Mouse (Mus musculus): ENCODE data around the gene Hemk1. TPM values are rescaled to one million over a fixed set of nuclear protein-coding genes. Genes with fewer than 3 reads are reported as not detected.
"Not testable (repeated sequence)": the region's sequence is repeated elsewhere in the genome, so short reads cannot be mapped to it uniquely, and the experiment has no call there.

The Hemk1 gene
- polyA plus RNA-seq, 1 experiment from 2014 or later = 11.4 TPM

- Histone ChIP-seq H3K9me3 (no peaks in the 10 kb centered on the region), H3K27ac (replicated peaks) (peak overlapping the region; percentile 90), H3K4me3 (no peak overlapping the region), H3K4me2 (peak overlapping the region; percentile 40), H3K4me1 (peaks cover 51% of the 10 kb centered on the region), H3K36me3 (no peaks in the 10 kb centered on the region; the same call in 1 of the 2 replicates), H3K9ac (peak overlapping the region; percentile 72), H3K27me3 (replicated peaks) (no peaks in the 10 kb centered on the region)
- ATAC-seq (ENCODE audit: extremely low read depth, insufficient number of reproducible peaks, low FRiP score, low TSS enrichment) = peak; percentile 38; the same call in 1 of the 2 replicates
- 47% methylated on average over 11 of the region's 11 CpGs for WGBS
These were observed 30.9 kb downstream of the Hemk1 start for GRCm38 (mm10) chr9:107307099-107307872.

GRCm38 (mm10) chr9:107306673-107307072 is 31.5 kb downstream of the Hemk1 start:
- not testable (repeated sequence) for H3K9me3 ChIP-seq; ATAC-seq (ENCODE audit: extremely low read depth, insufficient number of reproducible peaks, low FRiP score, low TSS enrichment); H3K27me3 ChIP-seq (replicated peaks); H3K36me3 ChIP-seq; H3K9ac ChIP-seq; H3K4me3 ChIP-seq; H3K4me2 ChIP-seq
- H3K27ac ChIP-seq (replicated peaks) = 0 out of 2 replicates have a peak overlapping the region, but pooled peaks have one; percentile 90
- WGBS = 87% methylated on average over 1 of the region's 1 CpGs
- peaks cover 58% of the 10 kb centered on the region for H3K4me1 ChIP-seq

- 0 out of 2 replicates have a peak overlapping the region, but pooled peaks have one; percentile 37 for H3K9ac ChIP-seq
- H3K27ac ChIP-seq (replicated peaks) = no peak overlapping the region
These were observed 32.3 kb downstream of the Hemk1 start for GRCm38 (mm10) chr9:107305601-107306542.

DNA sequence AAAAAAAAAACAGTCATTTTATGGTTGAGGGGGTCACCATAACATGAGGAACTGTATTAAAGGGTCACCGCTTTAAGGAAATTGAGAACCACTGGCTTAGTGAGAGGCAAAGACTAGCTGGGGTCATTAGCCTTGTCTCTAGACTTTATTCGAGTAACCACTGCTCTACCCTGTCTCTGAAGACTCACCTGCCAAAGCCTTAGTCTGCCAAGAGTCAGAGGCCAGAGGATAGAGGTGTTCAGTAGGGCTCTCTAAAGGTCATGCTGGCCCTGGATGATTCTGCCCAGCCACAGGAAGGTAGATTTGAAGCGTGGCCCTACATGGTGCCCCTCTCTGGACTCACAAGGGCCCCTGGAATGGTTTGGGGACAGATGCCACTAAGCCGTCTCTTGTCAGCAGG is 33.1 kb downstream of the Hemk1 start:
- Histone ChIP-seq H3K36me3 (peaks cover 23% of the 10 kb centered on the region), H3K9ac (no peak overlapping the region), H3K4me2 (no peak overlapping the region), H3K27ac (replicated peaks) (no peak overlapping the region), H3K4me3 (no peak overlapping the region), H3K9me3 (no peaks in the 10 kb centered on the region), H3K4me1 (peaks cover 64% of the 10 kb centered on the region), H3K27me3 (replicated peaks) (no peaks in the 10 kb centered on the region)
- 79% methylated on average over 4 of the region's 4 CpGs for WGBS
- no peak for ATAC-seq (ENCODE audit: extremely low read depth, insufficient number of reproducible peaks, low FRiP score, low TSS enrichment)

More at GRCm38 (mm10) chr9:107305601-107306542, 32.3 kb downstream of the Hemk1 start:
- Histone ChIP-seq H3K9me3 (no peaks in the 10 kb centered on the region), H3K4me2 (no peak overlapping the region), H3K4me3 (no peak overlapping the region), H3K27me3 (replicated peaks) (no peaks in the 10 kb centered on the region), H3K4me1 (peaks cover 64% of the 10 kb centered on the region), H3K36me3 (peaks cover 14% of the 10 kb centered on the region)
- no peak for ATAC-seq (ENCODE audit: extremely low read depth, insufficient number of reproducible peaks, low FRiP score, low TSS enrichment)
- 44% methylated on average over 13 of the region's 13 CpGs for WGBS

DNA sequence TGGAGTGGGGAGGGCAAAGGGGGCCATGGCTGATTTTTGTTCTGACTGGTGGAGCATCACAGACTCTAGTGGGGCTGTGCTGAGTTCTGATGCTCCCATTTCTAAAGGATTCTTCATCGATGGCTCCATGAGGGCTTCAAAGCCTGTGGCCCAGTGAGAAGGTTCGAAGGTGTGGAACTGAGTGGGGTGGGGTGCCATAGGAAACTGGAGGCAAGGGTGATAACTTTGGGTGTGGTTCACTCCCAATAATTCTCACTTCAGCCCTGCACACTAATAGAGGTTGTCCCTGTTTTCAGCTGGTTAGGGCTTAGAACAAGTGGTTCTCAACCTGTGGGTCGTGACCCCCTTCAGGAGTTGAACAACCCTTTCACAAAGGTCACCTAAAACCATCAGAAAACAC is 33.8 kb downstream of the Hemk1 start:
- Histone ChIP-seq H3K27ac (replicated peaks) (no peak overlapping the region), H3K27me3 (replicated peaks) (no peaks in the 10 kb centered on the region), H3K9me3 (no peaks in the 10 kb centered on the region), H3K4me1 (peaks cover 70% of the 10 kb centered on the region), H3K9ac (no peak overlapping the region), H3K4me2 (no peak overlapping the region), H3K4me3 (no peak overlapping the region), H3K36me3 (peaks cover 26% of the 10 kb centered on the region)
- ATAC-seq (ENCODE audit: extremely low read depth, insufficient number of reproducible peaks, low FRiP score, low TSS enrichment) = no peak
- WGBS = 85% methylated on average over 3 of the region's 3 CpGs

GRCm38 (mm10) chr9:107303900-107304299 is 34.2 kb downstream of the Hemk1 start:
- H3K27ac ChIP-seq (replicated peaks) = no peak overlapping the region
- ATAC-seq (ENCODE audit: extremely low read depth, insufficient number of reproducible peaks, low FRiP score, low TSS enrichment) = no peak
- WGBS = 77% methylated on average over 5 of the region's 5 CpGs
- no peak overlapping the region for H3K4me3 ChIP-seq
- no peak overlapping the region for H3K4me2 ChIP-seq
- H3K9me3 ChIP-seq = no peaks in the 10 kb centered on the region
- no peak overlapping the region for H3K9ac ChIP-seq
- H3K4me1 ChIP-seq = peaks cover 72% of the 10 kb centered on the region
- H3K36me3 ChIP-seq = peaks cover 26% of the 10 kb centered on the region
- H3K27me3 ChIP-seq (replicated peaks) = no peaks in the 10 kb centered on the region

GRCm38 (mm10) chr9:107303121-107303820 is 34.9 kb downstream of the Hemk1 start:
- H3K4me2 ChIP-seq = no peak overlapping the region
- 62% methylated on average over 9 of the region's 9 CpGs for WGBS

GRCm38 (mm10) chr9:107302592-107302991 is 35.6 kb downstream of the Hemk1 start:
- ATAC-seq (ENCODE audit: extremely low read depth, insufficient number of reproducible peaks, low FRiP score, low TSS enrichment) = no peak
- H3K4me1 ChIP-seq = peaks cover 72% of the 10 kb centered on the region
- H3K9ac ChIP-seq = no peak overlapping the region
- H3K27me3 ChIP-seq (replicated peaks) = no peaks in the 10 kb centered on the region
- peaks cover 26% of the 10 kb centered on the region for H3K36me3 ChIP-seq
- no peak overlapping the region for H3K4me3 ChIP-seq
- H3K9me3 ChIP-seq = no peaks in the 10 kb centered on the region
- H3K4me2 ChIP-seq = no peak overlapping the region
- 0 out of 2 replicates have a peak overlapping the region, but pooled peaks have one; percentile 46 for H3K27ac ChIP-seq (replicated peaks)
- 47% methylated on average over 7 of the region's 7 CpGs for WGBS

More at GRCm38 (mm10) chr9:107303121-107303820, 34.9 kb downstream of the Hemk1 start:
- H3K4me3 ChIP-seq = no peak overlapping the region
- peak overlapping the region; percentile 46; the same call in 1 of the 2 replicates for H3K27ac ChIP-seq (replicated peaks)
- H3K36me3 ChIP-seq = peaks cover 26% of the 10 kb centered on the region
- 0 out of 2 replicates have a peak overlapping the region, but pooled peaks have one; percentile 25 for H3K9ac ChIP-seq
- ATAC-seq (ENCODE audit: extremely low read depth, insufficient number of reproducible peaks, low FRiP score, low TSS enrichment) = no peak
- H3K27me3 ChIP-seq (replicated peaks) = no peaks in the 10 kb centered on the region
- H3K9me3 ChIP-seq = no peaks in the 10 kb centered on the region
- peaks cover 72% of the 10 kb centered on the region for H3K4me1 ChIP-seq

DNA sequence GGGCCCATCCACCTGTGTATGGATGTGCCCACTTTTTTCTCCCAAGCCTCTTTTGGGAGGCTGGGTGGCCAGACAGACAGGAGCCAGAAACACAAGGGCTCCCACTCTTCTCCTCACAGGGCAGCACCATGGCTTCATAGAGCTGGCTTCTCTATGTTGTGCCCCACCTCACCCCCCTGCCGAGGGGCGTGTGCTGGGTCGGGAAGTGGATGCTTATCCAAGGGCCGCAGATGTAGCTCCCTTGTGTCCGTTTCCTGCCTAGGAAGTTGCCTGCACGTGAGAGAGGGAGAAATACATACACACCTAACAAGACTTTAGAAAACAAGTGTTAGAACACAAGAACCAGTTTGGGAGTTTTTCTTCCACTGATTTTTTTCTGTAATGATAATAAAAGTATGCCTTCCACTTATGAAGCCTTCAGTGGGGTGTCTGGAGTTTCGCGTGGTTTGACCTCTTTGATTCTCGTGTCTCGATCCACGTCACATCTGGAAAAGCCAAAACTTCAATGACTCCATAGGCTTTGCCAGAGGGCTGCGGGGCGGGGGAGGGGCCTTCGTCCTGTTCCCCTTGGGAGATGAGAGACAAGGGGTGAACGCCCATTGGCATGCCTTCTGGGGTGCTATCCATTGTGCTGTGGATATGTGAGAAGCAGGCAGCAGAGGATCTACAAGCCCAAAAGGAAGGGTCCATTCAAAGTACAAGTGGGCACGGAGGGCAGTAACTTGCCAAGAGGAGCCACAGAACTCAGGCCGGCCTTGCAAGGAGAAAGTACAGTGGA is 36.4 kb downstream of the Hemk1 start:
- H3K9me3 ChIP-seq = no peaks in the 10 kb centered on the region
- H3K4me2 ChIP-seq = peak overlapping the region; percentile 10; the same call in 1 of the 2 replicates
- peaks cover 26% of the 10 kb centered on the region for H3K36me3 ChIP-seq
- H3K9ac ChIP-seq = no peak overlapping the region
- peaks cover 69% of the 10 kb centered on the region for H3K4me1 ChIP-seq
- H3K27ac ChIP-seq (replicated peaks) = peak overlapping the region; percentile 39; the same call in 1 of the 2 replicates
- no peak for ATAC-seq (ENCODE audit: extremely low read depth, insufficient number of reproducible peaks, low FRiP score, low TSS enrichment)
- no peak overlapping the region for H3K4me3 ChIP-seq
- WGBS = 68% methylated on average over 17 of the region's 17 CpGs
- H3K27me3 ChIP-seq (replicated peaks) = no peaks in the 10 kb centered on the region

DNA sequence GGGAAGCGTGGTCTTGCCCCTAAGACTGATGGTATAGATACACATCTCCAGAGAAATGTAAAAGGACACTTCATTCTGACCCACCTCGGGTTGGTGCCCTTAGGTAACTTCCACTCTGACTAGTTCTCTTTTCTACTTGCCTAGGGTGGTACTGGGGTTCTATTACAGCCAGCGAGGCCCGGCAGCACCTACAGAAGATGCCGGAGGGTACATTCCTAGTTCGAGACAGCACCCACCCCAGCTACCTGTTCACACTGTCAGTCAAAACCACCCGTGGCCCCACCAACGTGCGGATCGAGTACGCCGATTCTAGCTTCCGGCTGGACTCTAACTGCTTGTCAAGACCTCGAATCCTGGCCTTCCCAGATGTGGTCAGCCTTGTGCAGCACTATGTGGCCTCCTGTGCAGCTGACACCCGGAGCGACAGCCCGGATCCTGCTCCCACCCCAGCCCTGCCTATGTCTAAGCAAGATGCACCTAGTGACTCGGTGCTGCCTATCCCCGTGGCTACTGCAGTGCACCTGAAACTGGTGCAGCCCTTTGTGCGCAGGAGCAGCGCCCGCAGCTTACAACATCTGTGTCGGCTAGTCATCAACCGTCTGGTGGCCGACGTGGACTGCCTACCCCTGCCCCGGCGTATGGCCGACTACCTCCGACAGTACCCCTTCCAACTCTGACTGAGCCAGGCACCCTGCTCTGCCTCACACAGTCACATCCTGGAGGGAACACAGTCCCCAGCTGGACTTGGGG is 37.8 kb downstream of the Hemk1 start:
- no peaks in the 10 kb centered on the region for H3K27me3 ChIP-seq (replicated peaks)
- peaks cover 65% of the 10 kb centered on the region for H3K4me1 ChIP-seq
- no peak for ATAC-seq (ENCODE audit: extremely low read depth, insufficient number of reproducible peaks, low FRiP score, low TSS enrichment)
- H3K4me2 ChIP-seq = no peak overlapping the region
- no peaks in the 10 kb centered on the region for H3K9me3 ChIP-seq
- peaks cover 26% of the 10 kb centered on the region for H3K36me3 ChIP-seq
- 87% methylated on average over 30 of the region's 30 CpGs for WGBS
- H3K27ac ChIP-seq (replicated peaks) = no peak overlapping the region
- no peak overlapping the region for H3K9ac ChIP-seq
- H3K4me3 ChIP-seq = no peak overlapping the region
